Mouse (Mus musculus) cerebellum, postnatal 25 days (tissue): Measurements from ENCODE around the gene Klhdc8b.

Experiments
- DNase-seq, 2 experiments: peaks; one replicate each; pipeline ENCODE4 v3.0.0; 2021; ENCODE audit warnings: mixed read lengths in 2 of 2

Klhdc8b gene

GRCm38 (mm10) chr9:108480813-108481519, 19.6 kb upstream of the Klhdc8b start:
- no peak for DNase-seq

- DNase-seq, result no peak
These were observed 18.5 kb upstream of the Klhdc8b start, which contains the start of gene Lamb2 for GRCm38 (mm10) chr9:108479721-108480351. Gene Lamb2 (plus strand): TSS chr9:108479736.

GRCm38 (mm10) chr9:108479241-108479640, 17.9 kb upstream of the Klhdc8b start:
- DNase-seq, result no peak

GRCm38 (mm10) chr9:108478638-108479156, 17.3 kb upstream of the Klhdc8b start:
- DNase-seq, result no peak

GRCm38 (mm10) chr9:108474528-108474927, 13.1 kb upstream of the Klhdc8b start:
- no peak for DNase-seq

- no peak for DNase-seq
These were observed 8.5 kb upstream of the Klhdc8b start for GRCm38 (mm10) chr9:108469845-108470244.

GRCm38 (mm10) chr9:108469430-108469829, 8.0 kb upstream of the Klhdc8b start:
- DNase-seq, result no peak

GRCm38 (mm10) chr9:108466219-108466618, 4.8 kb upstream of the Klhdc8b start:
- DNase-seq, result no peak

- DNase-seq, result no peak
These were observed 2.3 kb upstream of the Klhdc8b start for GRCm38 (mm10) chr9:108463713-108464112.

GRCm38 (mm10) chr9:108462192-108462591, 811 bp upstream of the Klhdc8b start:
- DNase-seq, result no peak

- DNase-seq, result no peak
These were observed 294 bp upstream of the Klhdc8b start for GRCm38 (mm10) chr9:108461675-108462074.

GRCm38 (mm10) chr9:108460319-108461178, 832 bp downstream of the Klhdc8b start, which contains the start of gene Ccdc71:
Gene Ccdc71 (plus strand): TSS chr9:108460527.
- DNase-seq, result peak; percentile 89 to 95

- DNase-seq, result no peak
These were observed 1.5 kb downstream of the Klhdc8b start for GRCm38 (mm10) chr9:108459939-108460318.

- no peak for DNase-seq
These were observed 4.4 kb downstream of the Klhdc8b start for GRCm38 (mm10) chr9:108456953-108457352.

GRCm38 (mm10) chr9:108455747-108456571, 5.4 kb downstream of the Klhdc8b start:
- DNase-seq, result no peak

- no peak for DNase-seq
These were observed 7.0 kb downstream of the Klhdc8b start for GRCm38 (mm10) chr9:108454429-108454828.

- no peak for DNase-seq
These were observed 7.9 kb downstream of the Klhdc8b start for GRCm38 (mm10) chr9:108453458-108453857.

- no peak for DNase-seq
These were observed 8.5 kb downstream of the Klhdc8b start for GRCm38 (mm10) chr9:108452911-108453310.

GRCm38 (mm10) chr9:108452291-108452906, 9.0 kb downstream of the Klhdc8b start:
- peak; percentile 95 to 97 for DNase-seq

- no peak for DNase-seq
These were observed 9.7 kb downstream of the Klhdc8b start for GRCm38 (mm10) chr9:108451519-108452160.

- DNase-seq, result no peak
These were observed 10.2 kb downstream of the Klhdc8b start for GRCm38 (mm10) chr9:108451170-108451493.
